ENCODE assay signal across 25 mouse cellular contexts in the genomic region with DNA sequence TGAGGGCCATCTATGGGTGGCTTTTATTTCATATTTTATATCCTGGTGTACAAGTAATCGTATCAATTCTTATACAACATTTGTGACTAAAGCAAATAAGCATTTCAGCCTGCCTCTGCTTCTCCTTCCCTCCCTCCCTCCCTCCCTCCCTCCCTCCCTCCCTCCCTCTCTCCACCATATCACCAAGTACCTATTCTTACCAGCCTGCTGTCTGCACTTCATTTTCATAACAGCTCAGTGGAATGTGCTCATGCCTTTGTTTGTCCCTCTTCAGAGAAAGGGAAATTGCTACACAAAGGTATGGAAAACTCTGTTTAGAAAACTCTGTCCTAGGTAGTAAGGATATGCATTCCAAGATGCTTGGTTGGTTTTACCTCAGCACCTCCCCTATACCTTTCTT.
DNase-seq lines count a peak whose midpoint lies in the region; ATAC-seq and TF ChIP-seq lines count a peak whose summit lies in the region.
"Had no signal": no experiment of that assay in that cellular context is flagged by ENCODE, and none has a peak within 500 bp of the region (broad histone marks: within the 10 kb centered on the region; RNA-seq: fewer than 3 reads in every experiment).

No protein-coding gene starts in this region.

- no peak for TF ChIP-seq CTCF in heart, adult 2 months (IDR thresholded peaks at IDR 0.05)
- TF ChIP-seq CTCF in heart, postnatal 0 days (IDR thresholded peaks at IDR 0.05; ENCODE audit: low read depth) = no peak

- H3K27me3 ChIP-seq in heart, adult 2 months (ENCODE audit: control insufficient read depth, insufficient read depth, low read length) = no peaks in the 10 kb centered on the region
- no peaks in the 10 kb centered on the region for H3K27me3 ChIP-seq in heart, embryonic 11.5 days (ENCODE audit: control insufficient read depth, insufficient read depth, low read length)
- no peaks in the 10 kb centered on the region for H3K27me3 ChIP-seq in heart, embryonic 13.5 days (replicated peaks)
- no peaks in the 10 kb centered on the region for H3K27me3 ChIP-seq in heart, embryonic 15.5 days
- no peaks in the 10 kb centered on the region for H3K27me3 ChIP-seq in heart, postnatal 0 days (ENCODE audit: control insufficient read depth, insufficient read depth, low read length)
- H3K27me3 ChIP-seq: CH12.LX; embryonic facial prominence, embryonic 12.5 days; forebrain, embryonic 13.5 days; Patski had no signal

- no peak overlapping the region for H3K4me2 ChIP-seq in heart, embryonic 11.5 days
- peak overlapping the region; percentile 25; the same call in 1 of the 2 replicates for H3K4me2 ChIP-seq in heart, embryonic 13.5 days
- no peak overlapping the region for H3K4me2 ChIP-seq in heart, embryonic 15.5 days
- H3K4me2 ChIP-seq in heart, postnatal 0 days (ENCODE audit: low read depth, low read length) = peak overlapping the region; percentile 38
- H3K4me2 ChIP-seq: embryonic facial prominence, embryonic 12.5 days; forebrain, embryonic 13.5 days had no signal

- 35% methylated on average over 1 of the region's 1 CpGs for WGBS in heart, adult 2 months
- WGBS in heart, embryonic 11.5 days (ENCODE audit: insufficient replicate concordance) = 72% methylated on average over 1 of the region's 1 CpGs
- WGBS in heart, embryonic 13.5 days = 69% methylated on average over 1 of the region's 1 CpGs
- 67% methylated on average over 1 of the region's 1 CpGs for WGBS in heart, embryonic 15.5 days
- WGBS in heart, postnatal 0 days = 38% methylated on average over 1 of the region's 1 CpGs

- TF ChIP-seq POLR2A in heart, adult 2 months (IDR thresholded peaks at IDR 0.05; ENCODE audit: insufficient read depth, low read depth, low read length) = 0 out of 2 replicates have a peak, but pooled peaks have one; percentile 32

- no peak for DNase-seq in heart, adult 2 months
- DNase-seq in heart, postnatal 4 days = no peak
- no peak for DNase-seq in heart, postnatal 14 days
- DNase-seq in heart, postnatal 0 days (ENCODE audit: low spot score) = peak; percentile 59
- DNase-seq in heart, adult 8-10 months (ENCODE audit: low spot score) = no peak
- DNase-seq: adrenal gland, adult 8-10 months; adrenal gland, postnatal 14 days; adrenal gland, postnatal 36 days; B cell, adult 2 months; cerebellum, adult 11-12 months; cerebellum, adult 2 months; cerebellum, adult 9-10 months; cerebellum, postnatal 10 days; cerebellum, postnatal 25 days had no signal

- H3K9ac ChIP-seq in heart, adult 2 months (ENCODE audit: low read depth, low read length) = peak overlapping the region; percentile 48; the same call in 1 of the 2 replicates
- no peak overlapping the region for H3K9ac ChIP-seq in heart, embryonic 11.5 days (ENCODE audit: low read depth, low read length)
- H3K9ac ChIP-seq in heart, embryonic 13.5 days = no peak overlapping the region
- no peak overlapping the region for H3K9ac ChIP-seq in heart, embryonic 15.5 days
- no peak overlapping the region for H3K9ac ChIP-seq in heart, postnatal 0 days (replicated peaks; ENCODE audit: low read depth, low read length)
- H3K9ac ChIP-seq: embryonic facial prominence, embryonic 12.5 days; forebrain, embryonic 13.5 days had no signal

- ATAC-seq in heart, embryonic 11.5 days (replicated peaks; ENCODE audit: insufficient number of reproducible peaks, low FRiP score, low TSS enrichment) = no peak
- ATAC-seq in heart, embryonic 13.5 days (ENCODE audit: extremely low read depth, insufficient number of reproducible peaks, low FRiP score, low TSS enrichment) = no peak
- ATAC-seq in heart, embryonic 15.5 days (replicated peaks; ENCODE audit: insufficient number of reproducible peaks, insufficient read depth, low FRiP score, low read depth) = peak; percentile 75
- peak; percentile 86 for ATAC-seq in heart, postnatal 0 days (ENCODE audit: insufficient read depth, low read depth)
- ATAC-seq: activated CD4-positive, CD25-positive, alpha-beta regulatory T cell, adult 4 months; CD4-positive, CD25-positive, alpha-beta regulatory T cell, adult 4 months; forebrain, embryonic 13.5 days; Patski had no signal

- H3K4me3 ChIP-seq in heart, adult 2 months = peak overlapping the region; percentile 38
- no peak overlapping the region for H3K4me3 ChIP-seq in heart, embryonic 11.5 days (ENCODE audit: low read depth, low read length)
- no peak overlapping the region for H3K4me3 ChIP-seq in heart, embryonic 13.5 days
- H3K4me3 ChIP-seq in heart, embryonic 15.5 days = no peak overlapping the region
- H3K4me3 ChIP-seq in heart, postnatal 0 days (ENCODE audit: low read depth, low read length) = no peak overlapping the region
- H3K4me3 ChIP-seq: embryonic facial prominence, embryonic 10.5 days; embryonic facial prominence, embryonic 12.5 days; forebrain, embryonic 13.5 days had no signal

- no peak for TF ChIP-seq EP300 in heart, adult 2 months (IDR thresholded peaks at IDR 0.05; ENCODE audit: insufficient read depth, low read depth, low read length)
- peak; percentile 51; the same call in 1 of the 2 replicates for TF ChIP-seq EP300 in heart, postnatal 0 days (IDR thresholded peaks at IDR 0.05; ENCODE audit: low read depth)

- peak overlapping the region; percentile 76 for H3K27ac ChIP-seq in heart, adult 2 months
- H3K27ac ChIP-seq in heart, embryonic 11.5 days (ENCODE audit: low read depth, low read length) = no peak overlapping the region
- H3K27ac ChIP-seq in heart, embryonic 13.5 days (replicated peaks) = peak overlapping the region; percentile 72
- H3K27ac ChIP-seq in heart, embryonic 15.5 days = peak overlapping the region; percentile 67
- H3K27ac ChIP-seq in heart, postnatal 0 days (ENCODE audit: low read depth) = peak overlapping the region; percentile 79
- H3K27ac ChIP-seq: embryonic facial prominence, embryonic 10.5 days; embryonic facial prominence, embryonic 12.5 days; forebrain, embryonic 13.5 days had no signal

- H3K4me1 ChIP-seq in heart, adult 2 months (ENCODE audit: control insufficient read depth, insufficient read depth, low read length) = no peaks in the 10 kb centered on the region; the same call in 1 of the 2 replicates
- peaks cover 5% of the 10 kb centered on the region; the same call in 1 of the 2 replicates for H3K4me1 ChIP-seq in heart, embryonic 11.5 days (ENCODE audit: control insufficient read depth, insufficient read depth, low read length)
- peaks cover 13% of the 10 kb centered on the region for H3K4me1 ChIP-seq in heart, embryonic 13.5 days
- H3K4me1 ChIP-seq in heart, embryonic 15.5 days (replicated peaks) = peaks cover 12% of the 10 kb centered on the region
- H3K4me1 ChIP-seq in heart, postnatal 0 days (ENCODE audit: control insufficient read depth, insufficient read depth) = no peaks in the 10 kb centered on the region

- H3K9me3 ChIP-seq in heart, embryonic 11.5 days (replicated peaks; ENCODE audit: control insufficient read depth, low read length) = no peaks in the 10 kb centered on the region
- no peaks in the 10 kb centered on the region for H3K9me3 ChIP-seq in heart, embryonic 13.5 days
- no peaks in the 10 kb centered on the region for H3K9me3 ChIP-seq in heart, embryonic 15.5 days (replicated peaks)
- H3K9me3 ChIP-seq in heart, postnatal 0 days (replicated peaks; ENCODE audit: control insufficient read depth, low read length) = no peaks in the 10 kb centered on the region
- H3K9me3 ChIP-seq: embryonic facial prominence, embryonic 10.5 days; embryonic facial prominence, embryonic 12.5 days; forebrain, embryonic 13.5 days; G1E had no signal

- intact Hi-C loops in heart, adult 2 months (cut with DNase I) = no loop called here
- intact Hi-C loops in heart, postnatal 14 days (cut with DNase I) = no loop called here

- H3K79me2 ChIP-seq in heart, adult 2 months (replicated peaks; ENCODE audit: control insufficient read depth, insufficient read depth, low read length) = no peaks in the 10 kb centered on the region

- H3K36me3 ChIP-seq in heart, adult 2 months (ENCODE audit: control insufficient read depth, insufficient read depth, low read length) = peaks cover 5% of the 10 kb centered on the region
- H3K36me3 ChIP-seq in heart, embryonic 11.5 days (ENCODE audit: control insufficient read depth, insufficient read depth, low read length) = no peaks in the 10 kb centered on the region
- no peaks in the 10 kb centered on the region for H3K36me3 ChIP-seq in heart, embryonic 13.5 days
- H3K36me3 ChIP-seq in heart, embryonic 15.5 days = no peaks in the 10 kb centered on the region
- no peaks in the 10 kb centered on the region for H3K36me3 ChIP-seq in heart, postnatal 0 days (replicated peaks; ENCODE audit: control insufficient read depth, insufficient read depth, low read length)
- H3K36me3 ChIP-seq: embryonic facial prominence, embryonic 10.5 days; embryonic facial prominence, embryonic 12.5 days; G1E had no signal

Comparison
In these comparisons a context has a peak if more than half of its experiments do, and no peak if none do; other contexts are left out.
1. ATAC-seq: peak in heart, embryonic 15.5 days (single experiment) and heart, postnatal 0 days (single experiment); none in heart, embryonic 11.5 days (single experiment) and heart, embryonic 13.5 days (single experiment).
2. H3K4me2 ChIP-seq: peak in heart, embryonic 13.5 days (single experiment) and heart, postnatal 0 days (single experiment); none in heart, embryonic 11.5 days (single experiment) and heart, embryonic 15.5 days (single experiment).